Mouse (Mus musculus) thymus, postnatal 0 days (tissue): ENCODE measurements at regions not wholly inside any gene's neighbourhood (a gene's known extent, or its start where the extent isn't known, plus 50 kb on each side); places are given as distances from the start of the nearest gene placed in this dataset.

ENCODE experiments used
- DNase-seq: peaks from one replicate; pipeline ENCODE4 v3.0.0-alpha.2; 2015; ENCODE audit warnings: low spot score

DNA sequence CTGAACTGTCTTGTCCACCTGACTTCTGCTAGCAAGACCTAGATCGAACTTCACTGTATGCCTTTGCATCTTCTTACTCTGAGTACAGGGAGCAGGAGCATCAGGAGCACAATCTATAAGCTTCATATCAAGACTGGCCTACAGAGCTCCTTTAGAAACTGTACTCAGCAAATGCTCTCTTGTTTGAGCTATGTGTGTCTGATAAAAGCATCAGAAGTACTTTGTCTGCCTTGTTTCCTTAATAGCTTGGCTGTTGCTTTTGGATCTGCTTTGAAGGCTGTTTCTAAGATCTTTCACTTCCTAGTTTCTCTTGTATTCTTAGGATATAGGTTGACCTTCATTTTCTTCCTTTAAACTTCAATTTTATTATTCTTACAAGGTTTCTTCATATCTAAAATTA lies 175.3 kb upstream of the Cypt12 start:
- DNase-seq: no peak

GRCm38 (mm10) chr3:17779152-17779551 lies 169.1 kb upstream of the Cypt12 start:
- DNase-seq: no peak

DNA sequence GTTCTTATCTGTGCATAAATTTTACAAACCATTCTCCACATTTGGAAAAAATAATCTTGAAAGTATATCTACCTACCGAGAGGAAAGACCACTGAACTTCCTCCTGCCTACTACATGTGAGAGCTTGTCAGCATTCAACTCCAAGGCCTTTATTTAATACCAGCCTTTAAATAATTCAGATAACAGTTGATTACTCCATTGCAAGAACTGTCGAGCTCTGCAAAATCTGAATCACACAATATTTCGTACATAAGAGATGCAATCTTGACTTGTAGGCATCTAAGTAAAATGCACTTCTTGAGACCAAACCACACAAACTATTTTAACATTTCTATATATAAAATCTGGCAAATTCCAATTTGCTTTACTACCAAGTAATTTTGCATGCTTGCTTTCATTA lies 164.1 kb upstream of the Cypt12 start:
- no peak for DNase-seq

DNA sequence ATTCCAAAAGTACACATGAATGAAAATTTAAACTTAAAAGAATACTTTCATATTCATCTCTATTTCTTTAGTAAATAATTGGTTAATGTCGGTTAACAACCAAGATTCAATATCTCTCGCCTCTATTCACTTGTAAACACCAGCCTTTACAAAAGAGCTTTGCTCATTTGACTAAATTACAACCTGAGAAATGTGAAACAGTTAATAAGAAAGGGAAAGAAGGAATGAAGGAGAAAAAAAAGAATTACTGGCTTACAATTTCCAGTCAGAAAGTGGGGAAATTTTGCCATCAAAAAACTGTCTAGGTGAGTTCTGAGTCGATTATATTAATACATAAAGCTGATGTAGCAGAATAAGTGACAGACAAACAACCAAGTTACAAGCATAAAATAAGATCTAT lies 163.6 kb upstream of the Cypt12 start:
- DNase-seq: no peak

DNA sequence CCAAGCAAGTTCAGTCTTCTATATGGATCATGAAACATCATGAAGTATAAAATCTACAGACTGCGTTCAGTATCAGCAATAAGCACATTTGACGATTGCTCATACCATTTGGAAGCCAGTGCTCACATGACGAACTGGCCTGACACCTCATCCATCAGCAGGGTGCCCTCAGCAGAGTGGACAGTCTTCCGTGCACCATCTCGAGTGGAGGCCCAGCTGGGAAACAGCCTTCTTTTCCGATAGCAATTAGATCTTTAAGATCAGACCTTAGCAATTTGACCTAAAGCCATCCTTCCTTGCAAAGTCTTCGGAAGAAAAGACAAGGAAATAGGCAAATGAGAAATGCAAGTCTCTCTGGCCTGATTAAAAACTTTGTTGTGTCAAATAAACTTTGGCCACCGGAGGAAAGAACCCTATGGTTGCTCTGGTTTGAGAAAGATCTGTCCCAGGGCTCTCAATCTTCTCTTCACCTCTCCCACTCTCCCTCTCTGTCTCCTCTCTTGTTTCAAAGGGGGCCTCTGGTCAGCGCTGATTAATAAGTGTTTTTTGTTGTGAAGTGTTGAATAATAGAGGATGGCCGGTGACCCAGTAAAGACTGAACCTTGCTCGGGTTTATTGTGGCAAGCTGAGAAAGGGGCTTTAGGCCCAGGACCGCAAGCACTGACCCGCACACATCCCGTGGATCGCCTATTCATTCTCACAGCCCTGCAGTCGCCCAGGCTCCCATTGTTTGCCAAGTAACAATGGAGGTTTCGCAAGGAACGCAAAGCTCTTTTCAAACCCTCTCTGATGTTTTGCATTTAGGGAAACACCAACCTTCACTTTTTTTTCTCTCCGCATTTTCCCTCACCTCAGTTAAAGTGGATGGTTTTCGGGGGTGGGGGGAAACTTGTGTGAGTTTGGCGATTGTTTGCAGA lies 162.8 kb upstream of the Cypt12 start:
- DNase-seq: no peak

DNA sequence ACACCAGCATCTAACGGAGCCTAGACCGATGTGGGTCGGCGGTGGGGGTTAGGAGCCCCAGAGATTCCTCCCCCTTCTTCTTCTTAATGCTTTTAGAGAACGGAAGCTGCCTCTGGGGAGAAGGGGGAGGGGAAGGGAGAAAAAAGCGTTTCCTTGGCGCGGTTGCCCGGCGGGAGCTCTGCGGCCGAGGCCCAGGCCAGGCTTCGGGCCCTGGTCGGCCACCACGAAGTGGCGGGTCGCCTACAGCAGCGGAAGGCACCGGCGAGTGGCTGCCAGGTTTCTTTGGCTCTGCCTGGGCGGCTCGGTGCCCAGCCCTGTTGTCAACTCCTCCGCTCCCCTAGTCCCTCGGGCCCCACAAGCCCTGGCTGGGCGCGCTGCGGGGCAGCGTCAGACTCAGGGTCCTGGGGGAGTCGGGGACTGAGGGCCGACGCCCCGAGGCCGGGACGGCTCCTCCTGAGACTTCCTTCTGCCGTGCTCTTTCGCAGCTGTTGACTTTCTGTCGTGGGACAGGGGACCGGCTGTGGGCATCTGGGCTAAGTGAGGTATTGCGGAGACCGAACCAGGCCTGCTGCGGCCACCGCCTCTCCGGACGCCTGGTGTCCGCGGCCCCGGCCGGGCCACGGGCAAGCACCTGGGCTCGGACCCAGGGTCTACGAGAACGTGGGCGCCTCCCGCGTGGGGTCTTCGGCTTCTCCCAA lies 162.0 kb upstream of the Cypt12 start:
- DNase-seq: no peak

DNA sequence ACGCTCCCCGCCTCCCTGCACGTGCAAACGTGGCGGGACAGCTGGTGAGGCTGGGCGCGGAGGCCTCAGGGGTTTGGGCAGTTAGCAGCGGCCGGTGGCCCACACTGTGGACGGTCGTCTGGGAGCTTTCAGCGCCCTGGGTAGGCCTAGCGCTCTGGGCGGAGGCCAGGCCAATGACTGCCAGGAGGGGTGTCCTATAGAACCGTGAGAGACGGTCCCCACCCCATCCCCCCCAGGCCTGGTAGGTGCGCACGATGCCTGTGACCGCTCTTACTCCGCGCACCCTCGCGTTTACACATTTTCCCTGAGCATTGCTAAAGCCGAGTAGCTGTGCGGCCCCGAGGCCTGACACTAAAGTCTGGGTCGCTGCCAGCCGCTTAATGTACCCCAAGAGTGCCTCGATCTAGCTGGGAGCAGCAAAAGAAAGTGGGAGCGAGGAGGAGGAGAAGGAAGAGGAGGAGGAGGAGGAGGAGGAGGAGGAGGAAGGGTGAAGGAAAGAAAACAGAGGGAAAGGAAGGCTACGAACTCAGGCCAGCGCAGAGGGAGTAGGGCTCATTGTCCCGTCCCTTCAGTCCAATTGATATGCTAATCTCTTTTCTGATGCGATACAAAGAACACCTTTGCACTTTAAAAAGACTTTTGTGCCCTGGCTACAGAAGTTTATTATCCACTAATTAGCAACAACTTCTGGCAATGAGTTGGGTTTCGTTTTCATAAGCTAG lies 161.3 kb upstream of the Cypt12 start:
- DNase-seq: no peak

GRCm38 (mm10) chr3:17787443-17788333 lies 160.5 kb upstream of the Cypt12 start:
- DNase-seq: no peak

DNA sequence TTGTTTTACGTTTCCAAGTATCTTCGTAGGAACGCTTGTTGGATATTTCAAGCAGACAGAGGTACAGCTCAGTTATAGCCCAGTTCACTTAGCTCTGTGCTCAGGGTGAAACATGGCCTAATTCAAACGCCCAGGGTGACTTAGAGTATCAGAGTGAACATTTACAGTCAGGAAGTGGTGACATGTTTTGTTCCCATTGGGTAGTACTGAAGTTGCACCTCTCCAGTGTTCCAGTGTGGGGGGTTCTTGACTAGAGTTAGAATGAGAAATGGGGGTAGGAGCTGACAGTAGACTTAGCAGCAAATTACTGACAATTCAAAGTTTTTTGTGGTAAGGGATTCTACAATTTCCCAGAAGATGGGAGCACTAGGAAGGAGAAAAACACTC lies 159.9 kb upstream of the Cypt12 start:
- DNase-seq: no peak

DNA sequence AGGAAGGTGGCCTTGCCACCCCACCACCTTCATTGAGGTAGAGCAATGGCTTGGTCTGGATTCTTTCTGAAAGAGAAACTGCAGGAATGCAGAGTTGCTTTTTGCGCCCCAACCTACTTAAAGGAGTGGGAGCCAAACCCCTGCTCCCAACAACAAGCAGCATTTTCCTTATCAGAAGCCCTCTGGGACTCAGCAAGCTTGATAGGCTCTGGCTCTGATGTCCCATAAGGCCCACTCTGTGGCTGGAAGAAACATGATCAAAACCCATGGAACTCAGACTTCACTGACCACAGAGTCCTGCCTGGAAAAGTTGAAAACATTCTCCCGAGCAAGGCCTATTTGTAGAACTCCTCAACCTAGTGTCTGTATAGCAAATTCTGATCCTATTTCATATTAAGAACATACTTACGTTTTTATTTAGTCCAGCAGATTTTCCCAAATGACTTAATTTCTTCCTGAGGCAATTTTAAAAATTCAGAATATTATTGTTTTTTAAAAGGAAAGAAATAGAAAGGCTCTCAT lies 159.4 kb upstream of the Cypt12 start:
- DNase-seq: no peak

DNA sequence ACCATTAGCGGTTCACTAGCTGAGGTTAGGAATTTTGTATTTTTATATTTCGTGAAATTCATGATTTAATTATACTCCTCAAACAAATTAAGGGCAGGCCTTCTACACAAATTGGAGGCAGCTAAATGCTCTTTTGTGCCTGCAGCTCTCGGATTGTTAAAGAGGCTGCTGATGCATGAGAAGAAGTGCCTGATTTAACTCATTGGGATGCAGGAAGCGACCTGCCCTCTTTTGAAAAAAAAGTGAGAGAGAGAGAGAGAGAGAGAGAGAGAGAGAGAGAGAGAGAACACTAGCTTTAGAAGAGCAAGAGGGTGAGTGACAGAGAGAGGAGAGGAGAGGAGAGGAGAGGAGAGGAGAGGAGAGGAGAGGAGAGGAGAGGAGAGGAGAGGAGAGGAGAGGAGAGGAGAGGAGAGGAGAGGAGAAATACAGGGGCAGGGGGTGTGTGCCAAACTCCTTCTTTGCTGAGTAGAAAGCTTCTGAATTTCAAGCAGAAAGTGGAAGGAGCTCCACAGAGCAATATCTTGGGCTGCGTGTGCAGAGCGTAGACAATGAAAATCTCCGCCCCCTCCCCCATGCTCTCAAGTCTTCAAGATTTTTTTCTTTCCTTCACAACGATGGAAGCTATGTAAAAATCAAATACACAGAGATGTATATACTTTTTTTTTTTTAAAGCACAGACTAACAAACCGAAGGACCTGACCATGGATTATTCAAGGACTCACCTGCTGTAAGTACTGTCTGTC lies 158.6 kb upstream of the Cypt12 start:
- no peak for DNase-seq

GRCm38 (mm10) chr3:17790331-17790730 lies 157.9 kb upstream of the Cypt12 start:
- DNase-seq: no peak

GRCm38 (mm10) chr3:17790816-17791215 lies 157.4 kb upstream of the Cypt12 start:
- DNase-seq: no peak

GRCm38 (mm10) chr3:17791381-17792320 lies 156.6 kb upstream of the Cypt12 start:
- no peak for DNase-seq

GRCm38 (mm10) chr3:17792537-17793039 lies 155.6 kb upstream of the Cypt12 start:
- DNase-seq: no peak

DNA sequence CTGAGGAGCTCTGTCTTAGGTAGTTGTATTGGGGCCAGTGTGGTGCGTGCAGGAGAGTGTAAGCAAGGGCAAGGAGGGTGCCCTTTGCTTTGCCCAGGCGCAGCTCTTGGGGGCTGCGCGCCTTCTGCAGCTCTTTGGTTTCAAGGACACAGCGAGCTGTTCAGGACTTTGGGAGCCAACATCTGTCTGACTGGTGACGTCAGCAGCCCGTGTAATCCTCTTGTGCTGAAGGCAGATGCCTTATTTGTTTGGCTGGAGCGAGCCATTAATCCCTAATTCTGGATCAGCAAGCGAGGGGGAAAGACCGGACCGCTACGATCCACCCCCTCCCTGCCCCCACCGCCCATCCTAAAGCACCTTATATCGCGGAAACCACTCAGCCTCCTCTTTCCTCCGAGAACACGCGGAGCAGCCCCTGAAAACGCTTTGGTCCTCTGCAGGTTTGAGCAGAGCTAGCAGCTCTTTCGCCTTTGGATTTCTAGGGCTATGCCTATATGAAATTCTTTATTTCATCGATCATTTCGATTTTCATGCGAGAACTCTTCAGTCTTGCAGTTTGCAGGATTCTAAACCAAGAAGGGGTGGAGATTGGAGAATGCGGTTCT lies 154.5 kb upstream of the Cypt12 start:
- no peak for DNase-seq

DNA sequence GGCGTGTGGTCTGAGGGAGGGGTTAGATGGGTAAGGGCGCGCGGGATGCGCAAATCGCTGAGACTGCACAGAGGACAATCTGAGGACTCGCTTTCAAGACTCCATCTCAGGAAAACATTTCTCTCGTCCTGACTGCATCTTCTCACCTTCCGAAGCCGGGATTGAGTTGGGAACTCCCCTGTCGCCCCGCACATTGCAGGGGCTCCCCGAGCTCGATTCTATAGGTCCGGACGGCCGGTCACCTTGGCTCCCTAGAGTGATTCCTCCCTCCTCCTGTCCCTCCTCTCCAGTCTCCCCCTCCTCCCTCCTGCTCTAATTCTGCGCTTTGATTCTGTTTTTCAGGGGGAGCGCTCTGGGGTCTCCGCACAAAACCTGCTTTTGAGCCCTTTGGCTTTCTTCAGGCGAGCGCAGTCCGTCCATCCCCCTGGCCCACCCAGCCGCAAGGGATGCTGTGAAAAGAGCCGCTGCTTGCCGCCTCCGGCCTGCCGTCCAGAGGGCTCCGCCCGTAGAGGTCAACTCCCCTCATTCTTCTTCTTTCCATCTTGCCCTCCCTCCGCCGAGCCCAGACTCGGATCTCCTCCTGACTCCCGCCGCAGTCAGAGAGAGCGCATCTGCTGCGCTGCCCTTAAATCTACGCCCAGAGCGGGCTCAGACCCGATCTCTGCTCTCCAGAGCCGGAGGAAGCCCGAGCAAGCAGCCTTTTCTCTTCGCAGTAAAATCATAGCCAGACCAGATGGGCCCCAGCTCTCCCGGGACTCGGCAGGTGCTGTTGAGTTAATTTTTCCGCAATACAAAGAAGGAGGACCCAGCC lies 153.8 kb upstream of the Cypt12 start:
- no peak for DNase-seq
